Mouse (Mus musculus) kidney, postnatal 10 days (tissue): Measurements from ENCODE around the gene Ly6g6d.
A peak's percentile ranks its signal among the peaks of the same experiment; 100 is the strongest.
"Not testable (repeated sequence)": the region's sequence is repeated elsewhere in the genome, so short reads cannot be mapped to it uniquely, and the experiment has no call there.

Source experiments
- DNase-seq: peaks from one replicate; pipeline ENCODE4 v3.0.0; 2021; ENCODE audit warnings: mixed read lengths

The Ly6g6d gene

DNA sequence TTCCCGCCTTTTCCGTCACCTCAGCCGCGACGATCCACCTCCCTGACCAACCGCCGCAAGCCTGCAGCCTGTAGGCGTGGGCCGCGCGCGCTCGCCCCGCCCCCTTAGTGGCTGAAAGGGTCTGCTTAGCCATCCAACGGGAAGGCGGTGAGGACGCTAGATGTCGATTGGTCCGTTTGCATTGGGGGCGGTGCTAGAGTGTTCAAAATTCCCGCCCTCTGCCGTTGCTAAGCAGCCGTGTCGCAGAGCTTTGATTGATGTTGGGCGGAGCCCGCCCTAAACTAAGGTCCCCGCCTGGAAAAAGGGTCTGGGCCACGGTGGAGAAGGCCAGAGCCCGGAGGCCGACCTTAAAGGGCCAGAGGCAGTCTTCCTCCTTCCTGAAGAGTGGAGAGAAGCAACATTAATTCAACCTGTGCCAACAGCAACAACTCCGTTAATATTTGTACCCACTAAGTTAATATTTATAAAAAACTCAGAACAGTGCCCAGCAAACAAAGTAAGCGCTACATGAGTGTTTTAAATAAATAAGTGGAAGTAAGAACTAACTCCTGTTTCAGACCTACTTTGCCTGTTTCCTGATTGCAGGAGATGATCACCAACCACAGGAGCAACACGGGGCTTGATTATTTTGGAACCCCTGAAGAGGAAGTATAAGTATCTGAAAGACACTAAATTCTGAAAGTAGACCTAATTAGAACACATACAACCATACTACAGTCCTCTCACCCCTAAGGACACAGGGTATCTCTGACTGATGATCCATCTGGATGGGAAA is 31.0 kb downstream of the Ly6g6d start, which contains the start of gene Msh5:
Gene Msh5 (minus strand): TSS at position 65 of the 775 bp plus-strand sequence.
- peak; percentile 99 for DNase-seq

DNA sequence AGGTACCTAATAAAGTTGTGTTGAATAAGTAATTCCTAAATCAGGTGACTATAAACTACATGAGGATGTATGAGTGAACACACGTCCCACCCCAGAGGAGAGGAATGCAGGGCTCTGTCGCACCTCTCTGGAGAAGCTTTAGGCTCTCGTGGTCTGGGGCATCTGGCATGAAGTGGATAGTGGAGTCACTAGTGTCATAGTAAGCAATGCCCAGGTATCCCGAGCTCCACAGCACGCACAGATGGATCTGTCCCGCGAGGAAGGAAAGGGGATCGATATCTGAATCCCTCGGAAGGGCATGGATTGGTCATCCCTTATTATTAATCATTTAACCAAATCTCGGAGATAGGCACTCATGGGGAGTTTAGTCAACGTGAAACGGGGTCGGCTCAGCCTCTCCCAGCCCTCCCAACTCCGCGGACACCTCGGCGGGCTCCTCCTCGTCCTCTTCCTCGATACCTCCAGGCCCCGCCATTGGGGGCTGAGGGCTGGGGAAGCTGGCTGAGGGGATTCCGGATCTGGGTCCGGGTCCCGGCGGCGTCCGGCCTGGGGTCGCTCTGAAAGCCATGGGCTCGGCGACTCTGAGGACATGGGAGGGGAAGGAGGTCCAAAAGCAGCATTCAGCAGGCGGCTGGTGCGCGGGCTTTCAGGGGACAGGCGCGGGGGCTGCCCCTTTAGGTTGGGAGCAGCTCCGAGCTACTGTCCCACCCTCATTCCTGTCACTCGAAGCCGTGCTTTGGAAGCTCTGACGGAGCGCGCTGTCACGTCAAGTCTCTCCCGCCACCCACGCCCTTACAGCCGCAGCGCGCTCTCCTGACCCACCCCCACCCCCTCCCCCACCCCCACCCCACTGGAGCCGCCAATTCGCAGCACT is 31.8 kb downstream of the Ly6g6d start:
- no peak for DNase-seq

DNA sequence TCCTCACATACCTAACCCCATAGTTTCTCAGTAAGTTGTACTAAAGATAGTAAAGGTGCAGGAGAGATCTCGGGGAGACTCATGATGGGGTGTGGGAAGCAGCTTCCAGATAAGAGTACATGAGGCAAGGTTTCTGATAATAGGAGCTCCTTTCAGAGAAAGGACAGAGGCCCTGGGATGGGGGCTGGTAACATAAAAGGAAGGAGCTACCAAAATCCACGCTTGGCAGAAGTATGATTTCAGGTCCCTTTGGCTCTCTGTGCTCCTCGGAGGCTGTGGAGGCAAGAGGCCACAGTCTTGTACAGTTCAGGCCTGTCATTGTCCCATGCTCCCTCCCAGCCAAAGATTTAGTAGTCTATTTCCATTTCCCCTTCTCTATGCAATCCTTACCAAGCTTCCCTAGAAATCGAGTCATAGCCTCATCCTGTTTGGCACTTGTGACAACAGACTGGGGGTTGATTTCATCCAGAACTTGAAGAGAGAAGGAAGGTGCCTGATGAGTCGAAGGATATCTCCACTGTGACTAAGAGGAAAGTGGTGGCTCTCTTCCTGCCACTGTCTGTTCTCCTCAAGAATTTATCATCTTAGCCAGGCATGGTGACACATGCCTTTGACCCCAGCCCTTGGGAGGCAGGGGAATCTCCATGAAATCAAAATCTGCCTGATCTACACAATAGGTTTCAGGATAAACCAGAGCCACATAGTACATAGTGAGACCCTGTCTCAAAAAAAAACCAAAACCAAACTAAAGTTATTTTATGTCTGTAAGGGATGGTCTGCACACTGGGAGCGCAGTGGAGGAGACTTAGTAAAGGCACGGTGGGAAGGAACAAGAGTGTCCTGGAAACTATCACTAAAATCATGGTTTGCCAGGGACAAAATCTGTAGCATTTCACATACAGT is 32.7 kb downstream of the Ly6g6d start:
- no peak for DNase-seq

DNA sequence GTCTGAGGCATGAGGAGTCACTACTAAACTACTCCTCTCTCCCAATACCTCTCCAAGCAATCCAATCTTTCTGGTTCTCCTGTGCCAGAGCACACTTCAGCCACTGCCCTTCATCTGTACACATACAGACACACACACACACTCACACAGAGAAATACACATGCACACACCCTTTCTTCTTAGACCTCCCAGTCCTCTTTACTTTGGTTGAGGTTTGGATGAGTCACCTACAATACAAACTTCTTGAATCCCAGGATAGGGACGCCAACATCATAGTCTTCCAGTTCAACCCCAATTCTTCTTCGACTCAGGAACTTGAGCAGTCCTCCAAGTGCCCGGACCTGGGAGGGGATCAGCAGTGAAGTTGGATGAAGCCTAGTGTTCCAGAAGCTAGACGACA is 34.1 kb downstream of the Ly6g6d start:
- DNase-seq, result no peak

DNA sequence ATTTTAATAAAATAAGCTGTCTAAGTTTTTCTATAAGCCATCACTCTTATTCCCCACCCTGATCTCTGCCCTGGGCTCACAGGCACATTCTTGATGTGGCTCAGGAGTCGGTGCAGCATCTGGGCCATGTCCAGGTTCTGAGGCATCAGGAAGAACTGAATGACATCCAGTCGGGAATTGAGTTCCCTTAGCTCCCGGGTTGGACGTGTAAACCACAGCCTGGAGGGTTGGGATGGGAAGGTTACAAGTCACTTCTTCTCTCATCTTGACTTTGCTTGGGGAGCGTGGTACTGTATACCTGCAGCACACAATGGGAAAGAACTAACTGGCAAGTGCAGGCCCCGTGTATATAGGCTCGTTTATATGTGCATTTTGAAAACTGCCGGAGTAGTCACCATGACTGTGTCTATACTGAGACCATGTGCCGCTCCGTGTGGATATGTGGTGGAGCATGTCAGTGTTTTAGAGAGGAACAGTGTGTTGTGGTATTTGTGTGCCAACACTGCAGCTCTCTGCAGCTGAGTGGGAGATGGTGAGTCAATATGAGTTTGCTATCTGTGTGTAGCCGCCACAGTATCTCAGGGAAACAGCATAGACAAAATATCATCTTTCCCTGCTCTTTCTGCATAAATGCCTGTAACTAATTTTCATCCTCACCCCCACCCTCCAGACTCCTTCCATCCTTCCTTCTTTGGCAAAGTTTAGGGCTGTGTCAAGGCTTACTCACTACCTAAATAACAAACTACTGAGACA is 38.6 kb downstream of the Ly6g6d start:
- no peak for DNase-seq

DNA sequence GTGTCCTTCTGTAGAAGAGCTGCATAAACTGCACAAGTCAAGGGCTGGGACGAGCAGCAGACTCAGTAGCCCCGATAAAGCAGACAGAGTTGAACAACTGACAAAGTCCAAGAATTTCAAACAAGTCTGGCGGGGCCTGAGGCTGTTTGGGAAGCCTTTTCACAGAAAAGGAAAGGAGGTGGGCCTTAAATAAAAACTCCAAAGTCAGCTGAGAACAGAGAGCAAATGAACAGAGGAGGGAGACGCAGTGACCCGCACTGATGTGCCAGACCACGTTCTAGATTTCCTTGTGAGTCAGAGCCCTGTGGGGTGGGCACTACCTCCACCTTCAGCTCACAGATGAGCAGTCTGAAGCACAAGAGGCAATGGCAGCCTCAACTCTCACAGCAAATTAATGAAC is 43.0 kb downstream of the Ly6g6d start:
- DNase-seq, result no peak

DNA sequence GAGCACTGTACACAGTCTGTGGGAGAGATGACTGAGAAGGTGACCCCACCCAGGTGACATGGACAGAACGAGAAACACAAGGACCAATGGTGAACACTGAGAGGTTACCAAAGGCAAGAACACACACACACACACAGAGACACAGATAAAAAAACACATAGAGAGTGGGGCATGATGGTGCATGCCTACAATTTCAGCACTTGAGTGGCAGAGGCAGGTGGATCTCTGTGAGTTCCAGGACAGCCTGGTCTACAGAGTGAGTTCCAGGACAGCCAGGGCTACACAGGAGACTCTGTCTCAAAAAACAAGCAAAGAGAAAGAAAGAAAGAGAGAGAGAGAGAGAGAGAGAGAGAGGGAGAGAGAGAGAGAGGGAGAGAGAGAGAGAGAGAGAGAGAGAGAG is 44.2 kb downstream of the Ly6g6d start:
- DNase-seq, result not testable (repeated sequence)

DNA sequence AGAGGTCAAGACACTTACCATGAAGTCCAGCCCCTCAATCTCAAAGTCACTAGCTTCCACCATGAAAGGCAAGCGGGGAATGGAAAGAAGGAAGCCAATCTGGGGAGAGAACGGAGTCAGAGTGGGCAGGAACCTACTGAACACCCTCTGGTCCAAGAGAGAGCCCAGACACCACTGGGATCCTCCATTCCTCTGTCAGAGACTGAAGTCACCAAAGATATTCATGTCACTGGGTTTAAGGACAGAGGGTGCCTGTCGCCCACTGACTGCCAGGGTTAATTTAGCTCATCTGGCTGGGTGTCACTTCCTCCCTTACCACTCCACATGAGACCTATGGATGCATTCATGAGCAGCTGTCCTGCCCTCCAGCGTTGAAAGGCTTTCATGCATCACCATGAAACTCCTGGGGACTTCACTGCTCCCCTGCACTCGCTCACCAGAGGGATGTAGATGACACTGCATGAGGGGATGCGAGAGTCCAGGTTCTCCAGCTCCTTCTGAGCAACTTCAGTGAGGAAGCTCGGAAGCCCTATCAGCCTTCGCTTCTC is 45.5 kb downstream of the Ly6g6d start:
- DNase-seq, result no peak

DNA sequence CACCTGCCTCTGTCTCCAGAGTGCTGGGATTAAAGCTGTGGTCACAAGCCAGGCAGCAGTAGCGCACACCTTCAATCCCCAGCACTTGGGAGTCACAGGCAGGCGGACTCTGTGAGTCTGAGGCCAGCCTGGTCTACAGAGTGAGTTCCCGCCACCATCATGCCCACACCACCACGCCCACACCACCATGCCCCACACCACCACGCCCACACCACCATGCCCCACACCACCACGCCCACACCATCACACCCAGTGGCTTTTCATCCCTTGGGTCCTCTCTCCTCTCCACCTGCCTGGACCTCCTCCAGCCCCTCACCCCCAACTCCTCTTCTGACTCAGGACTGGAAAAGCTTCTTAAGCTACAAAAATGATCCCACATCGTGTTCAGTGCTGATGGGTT is 46.0 kb downstream of the Ly6g6d start:
- peak; percentile 8 for DNase-seq

DNA sequence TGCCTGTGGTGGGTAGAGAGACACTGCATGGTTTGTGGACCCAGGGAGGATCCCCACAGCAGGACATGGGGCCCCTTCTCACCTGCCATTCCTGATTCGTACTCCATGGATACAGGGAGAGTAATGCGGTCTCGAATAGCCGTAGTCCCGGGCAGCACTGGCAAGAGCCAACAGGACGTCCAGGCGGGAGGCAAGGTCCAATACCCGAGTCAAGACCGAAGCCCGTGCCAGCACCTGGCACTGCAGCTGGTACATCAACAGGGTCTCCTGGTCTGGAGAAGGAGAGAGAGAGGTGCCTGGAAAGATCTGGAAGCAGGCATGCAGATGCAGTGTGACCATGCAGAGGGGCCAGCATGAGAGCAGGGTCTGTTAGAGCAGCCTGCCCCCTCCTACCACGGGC is 46.6 kb downstream of the Ly6g6d start:
- no peak for DNase-seq

DNA sequence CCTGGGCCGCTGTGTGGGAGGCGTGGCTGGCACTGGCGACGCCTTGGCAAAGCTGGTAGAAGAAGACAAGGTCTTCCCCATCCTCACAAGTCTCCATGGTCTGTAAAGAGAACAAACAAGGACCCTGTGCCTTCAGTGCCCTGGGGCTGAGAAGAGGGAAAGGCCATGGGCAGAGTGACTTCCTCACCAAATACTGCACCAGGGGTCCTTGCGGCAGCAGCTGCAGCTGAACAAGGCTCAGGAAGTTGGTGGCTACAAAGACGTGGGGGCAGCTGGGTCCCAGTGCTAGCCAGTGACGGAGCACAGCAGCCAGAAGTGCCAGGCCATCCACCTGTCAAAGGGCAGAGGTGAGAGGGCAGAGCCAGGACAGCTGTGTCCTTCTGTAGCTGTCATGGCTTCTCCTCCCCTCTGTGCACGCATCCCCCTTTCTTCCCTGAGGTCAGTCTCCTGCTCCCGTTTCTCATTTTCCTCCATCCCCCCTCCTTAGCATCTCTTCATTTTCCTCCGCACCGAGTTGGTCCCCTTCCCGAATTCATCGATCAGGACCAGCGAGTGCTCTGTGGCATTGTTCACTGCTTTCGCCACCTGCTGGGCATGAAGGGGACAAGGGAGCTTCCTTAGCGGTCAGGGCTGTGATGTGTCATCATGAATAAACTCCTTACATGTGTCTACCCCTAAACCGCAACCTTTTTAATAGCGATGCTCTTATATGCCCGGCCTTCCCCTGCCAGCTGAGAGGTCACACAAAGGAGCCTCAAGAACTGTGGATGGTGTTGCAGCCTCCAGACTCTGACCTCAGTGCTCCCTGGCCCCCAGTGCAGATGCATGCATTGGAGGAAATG is 48.0 kb downstream of the Ly6g6d start:
- DNase-seq, result peak; percentile 37

DNA sequence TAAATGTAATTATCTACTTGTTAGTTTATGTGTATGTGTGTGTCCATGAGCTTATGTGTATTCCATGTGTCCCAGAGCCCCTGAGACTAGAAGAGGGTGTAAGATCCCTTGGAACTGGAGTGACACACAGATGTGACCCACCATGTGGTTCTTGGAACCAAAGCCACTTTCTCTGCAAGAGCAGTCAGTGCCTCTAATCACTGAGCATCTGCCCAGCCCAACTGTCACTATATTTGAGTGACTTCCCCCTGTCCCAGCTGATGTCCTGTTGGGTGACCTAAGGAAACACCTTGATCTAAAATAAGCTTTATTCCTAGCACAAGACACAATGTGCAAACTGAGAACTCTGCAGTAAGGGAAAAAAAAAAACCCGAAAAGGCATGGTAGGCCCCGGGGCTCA is 49.5 kb downstream of the Ly6g6d start:
- no peak for DNase-seq

DNA sequence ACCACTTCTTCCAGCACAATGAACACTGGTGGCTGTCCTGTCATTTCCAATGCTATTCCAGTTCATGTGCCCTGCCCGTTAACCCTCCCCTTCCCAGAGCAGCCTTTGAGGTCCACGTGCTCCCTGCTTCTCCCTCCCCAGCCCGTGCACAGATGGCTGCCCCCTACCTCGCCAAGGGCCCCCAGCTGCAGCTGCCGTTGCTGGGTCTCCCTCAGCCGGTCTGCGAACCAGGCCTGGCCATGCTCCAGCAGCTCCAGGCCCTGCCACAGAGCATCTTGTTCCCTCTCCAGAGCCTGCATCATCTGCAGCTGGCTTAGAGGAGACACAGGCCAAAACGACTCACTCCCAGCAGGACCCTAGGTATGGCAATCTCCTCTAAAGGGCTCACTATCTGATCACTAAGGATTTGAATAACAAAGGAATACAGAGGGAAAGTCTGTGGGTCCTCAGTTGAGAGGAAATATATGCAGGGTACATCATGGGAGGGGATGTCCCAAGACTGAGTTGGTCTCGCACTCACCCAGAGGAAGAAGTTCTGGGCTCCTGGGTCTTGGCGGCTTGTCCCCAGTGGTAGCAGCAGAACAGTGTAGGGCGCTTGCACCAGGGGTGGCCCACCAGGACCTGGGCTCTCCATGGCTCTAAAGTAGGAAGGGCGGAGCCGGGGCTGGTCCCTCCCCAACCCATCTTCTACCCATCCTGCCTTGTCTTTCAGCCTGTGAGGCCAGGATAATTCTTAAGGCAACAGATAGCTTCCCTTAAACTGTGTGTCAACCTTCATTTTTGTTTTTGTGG is 50.4 kb downstream of the Ly6g6d start, which contains the start of gene Sapcd1:
Gene Sapcd1 (minus strand): TSS at position 740 of the 792 bp plus-strand sequence.
- DNase-seq, result peak; percentile 19

DNA sequence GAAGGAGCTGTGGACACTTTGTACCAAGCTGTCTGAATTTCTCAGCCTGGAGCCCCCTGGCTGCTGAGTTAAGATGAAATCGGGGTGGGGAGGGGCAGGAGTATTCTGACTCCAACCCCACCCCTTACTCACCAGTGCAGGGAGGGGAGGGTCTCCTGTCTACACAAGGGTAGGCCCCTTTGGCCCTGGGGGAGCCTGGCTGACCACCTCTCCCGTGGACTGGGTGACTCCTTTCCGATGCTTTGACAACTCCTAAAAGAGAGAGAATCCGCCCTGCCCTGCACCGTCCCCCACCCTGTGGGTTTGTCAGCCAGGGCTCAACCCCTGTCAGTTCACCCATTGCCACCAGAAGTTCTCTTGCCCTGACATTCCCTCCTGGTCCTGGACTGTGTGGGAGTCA is 51.7 kb downstream of the Ly6g6d start:
- peak; percentile 6 for DNase-seq

DNA sequence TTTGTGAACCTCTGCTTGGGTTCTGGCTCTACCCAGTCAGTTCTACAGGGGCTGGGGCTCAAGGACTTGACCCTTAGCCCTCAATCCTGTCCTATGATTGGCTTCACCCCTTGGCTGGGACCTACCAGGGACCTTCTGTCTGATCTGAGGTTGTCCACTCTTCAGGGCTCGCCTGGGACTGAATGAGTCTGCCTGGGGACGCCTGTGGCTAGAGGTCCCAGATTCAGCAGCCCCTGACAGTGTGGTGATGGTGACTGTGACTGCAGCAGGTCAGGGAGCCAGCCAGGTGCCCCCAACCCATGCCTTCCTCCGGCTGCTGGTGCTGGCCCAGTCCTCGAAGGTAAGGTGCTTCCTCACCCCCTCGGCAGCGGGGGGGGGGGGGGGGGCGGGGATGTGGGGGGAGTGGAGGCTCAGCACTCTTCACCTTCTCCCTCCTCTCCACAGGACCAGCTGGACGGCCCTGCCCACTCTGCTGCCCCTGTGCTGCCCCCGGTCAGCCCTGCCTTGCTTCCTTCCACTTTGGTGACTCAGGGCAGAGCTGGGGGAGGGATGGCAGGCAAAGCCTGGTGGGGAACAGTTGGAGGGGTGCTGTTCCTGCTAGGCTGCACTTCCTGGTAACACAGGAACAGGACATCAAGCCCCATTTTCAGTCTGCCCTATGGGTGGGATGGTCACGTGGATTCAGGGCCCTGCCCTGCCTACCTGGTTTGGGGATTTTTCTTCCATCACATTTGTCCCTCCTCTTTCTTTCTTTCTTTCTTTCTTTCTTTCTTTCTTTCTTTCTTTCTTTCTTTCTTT is 53.0 kb downstream of the Ly6g6d start:
- DNase-seq, result peak; percentile 47

DNA sequence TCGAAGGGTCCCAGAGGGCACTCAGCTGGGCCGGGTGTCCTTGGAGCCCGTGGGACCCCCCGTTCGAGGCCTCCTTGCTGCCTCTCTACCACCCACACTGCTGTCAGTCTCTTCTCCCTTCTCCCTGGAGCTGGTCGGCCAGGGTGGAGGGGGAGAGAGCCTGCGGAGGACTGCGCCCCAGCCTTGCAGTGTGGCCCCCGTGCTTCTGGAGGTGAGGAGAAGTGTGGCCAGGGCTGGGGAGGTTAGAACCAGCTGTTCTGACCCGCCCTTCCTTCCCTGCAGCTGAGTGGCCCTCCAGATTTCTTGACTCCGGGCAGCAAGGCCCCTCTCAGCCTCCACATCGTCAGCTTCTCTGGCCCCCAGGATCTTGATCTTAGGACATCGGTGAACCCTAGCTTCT is 53.6 kb downstream of the Ly6g6d start:
- no peak for DNase-seq

DNA sequence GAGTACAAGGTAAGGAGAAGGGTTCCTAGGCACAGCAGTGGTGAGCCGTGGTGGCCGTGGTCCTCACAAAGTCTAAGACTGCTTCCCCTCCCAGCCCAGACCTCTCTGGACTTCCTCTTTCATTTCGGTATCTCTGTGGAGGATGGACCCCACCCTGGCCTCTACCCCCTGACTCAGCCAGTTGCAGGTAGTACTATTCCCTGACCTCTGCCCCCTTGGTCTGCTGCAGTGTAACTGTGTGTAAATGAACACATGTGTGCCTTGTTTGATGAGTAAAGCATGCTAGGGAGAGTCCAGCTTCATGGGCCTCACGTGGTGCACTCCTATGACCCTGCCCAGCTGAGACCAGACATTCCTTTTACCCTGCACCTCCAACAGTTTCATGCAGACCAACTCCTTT is 54.1 kb downstream of the Ly6g6d start:
- peak; percentile 9 for DNase-seq

DNA sequence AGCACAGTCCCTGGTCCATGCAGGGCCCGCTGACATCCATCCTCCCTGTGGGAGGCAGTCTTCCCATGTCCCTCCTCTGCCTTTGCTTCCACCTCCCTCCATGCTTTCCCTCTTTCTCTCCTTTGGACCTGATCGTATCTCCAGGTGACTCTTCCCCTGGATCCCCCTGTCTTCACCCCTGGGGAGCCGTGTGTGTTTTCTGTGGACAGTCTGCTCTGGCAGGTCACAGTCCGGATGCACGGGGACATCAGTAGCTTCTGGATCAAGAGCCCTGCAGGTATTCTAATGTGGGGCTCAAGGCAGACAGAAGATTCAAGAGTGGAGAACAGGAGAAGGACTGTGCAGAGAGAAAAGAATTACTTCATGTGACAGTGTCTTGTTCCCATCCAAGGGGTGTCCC is 54.6 kb downstream of the Ly6g6d start:
- DNase-seq, result no peak

DNA sequence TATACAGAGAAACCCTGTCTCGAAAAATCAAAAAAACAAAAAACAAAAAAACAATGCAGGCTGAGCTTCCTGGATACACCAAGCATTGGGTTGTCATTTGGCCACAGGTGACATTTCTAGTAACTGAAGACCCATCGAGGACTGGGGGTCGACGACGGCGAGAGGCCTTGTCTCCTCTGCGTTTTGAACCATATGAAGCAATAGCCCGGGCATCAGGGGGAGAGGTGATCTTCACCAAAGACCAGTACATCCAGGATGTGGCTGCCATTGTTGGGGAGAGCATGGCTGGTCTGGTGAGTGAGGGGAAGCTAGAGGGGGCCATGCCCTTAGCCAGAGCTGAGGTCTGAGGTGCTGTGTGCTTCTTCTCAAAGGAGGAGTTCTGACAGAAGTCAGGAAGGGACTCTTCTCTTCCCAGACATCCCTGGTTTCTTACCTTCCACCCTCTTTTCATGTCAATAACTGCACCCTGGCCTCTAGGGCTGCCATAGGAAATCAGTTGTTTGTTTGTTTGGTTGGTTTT is 55.3 kb downstream of the Ly6g6d start:
- peak; percentile 14 for DNase-seq
